Mouse (Mus musculus) testis, adult 2 months (tissue): ENCODE measurements around the gene Dpep1. TPM values are rescaled to one million over a fixed set of nuclear protein-coding genes. Genes with fewer than 3 reads are reported as not detected.

ENCODE experiments used
- H3K27ac ChIP-seq: fragments of 200-500 bp; 2 replicates; pipeline ENCODE4 v1.5.1; 2012; ENCODE audit warnings: low read depth, low read length; ENCODE audit not compliant: control insufficient read depth, insufficient read depth
- H3K27me3 ChIP-seq: fragments of 200-500 bp; 2 replicates; pipeline ENCODE4 v1.6.1; 2012; ENCODE audit warnings: mild to moderate bottlenecking, low read length, moderate library complexity; ENCODE audit not compliant: control insufficient read depth, insufficient read depth
- H3K36me3 ChIP-seq: fragments of 200-500 bp; 2 replicates; pipeline ENCODE4 v1.6.1; 2012; ENCODE audit warnings: mild to moderate bottlenecking, low read length; ENCODE audit not compliant: control insufficient read depth, insufficient read depth
- H3K4me1 ChIP-seq: fragments of 200-500 bp; 2 replicates; pipeline ENCODE4 v1.6.1; 2012; ENCODE audit warnings: low read length; ENCODE audit not compliant: control insufficient read depth, insufficient read depth
- H3K4me3 ChIP-seq: fragments of 200-500 bp; 2 replicates; pipeline ENCODE4 v1.5.1; 2012; ENCODE audit warnings: low read depth, mild to moderate bottlenecking, low read length, moderate library complexity, mixed read lengths; ENCODE audit not compliant: control insufficient read depth
- CTCF ChIP-seq: fragments of 200-500 bp; IDR thresholded peaks from 2 replicates; pipeline ENCODE4 v1.5.1; 2012; ENCODE audit warnings: low read depth, mild to moderate bottlenecking, inconsistent platforms, low read length, moderate library complexity; ENCODE audit not compliant: control insufficient read depth, insufficient read depth, insufficient replicate concordance
- POLR2A ChIP-seq: fragments of 200-500 bp; IDR thresholded peaks from 2 replicates; pipeline ENCODE4 v1.6.1; 2012; ENCODE audit warnings: low read depth, mild to moderate bottlenecking, inconsistent platforms, low read length, moderate library complexity; ENCODE audit not compliant: control insufficient read depth
- polyA plus RNA-seq: library from polyadenylated mRNA; depleted of rRNA; stranded (reverse); fragments of >200 nt; gene quantifications from 2 replicates; pipeline ENCODE4 v1.2.3, GENCODE M21; 2012; rRNA removed

Gene Dpep1
- polyA plus RNA-seq, 1 experiment: 10.5 TPM

- Histone ChIP-seq H3K27ac (no peak overlapping the region), H3K27me3 (no peaks in the 10 kb centered on the region), H3K4me1 (no peaks in the 10 kb centered on the region), H3K4me3 (no peak overlapping the region), H3K36me3 (no peaks in the 10 kb centered on the region)
- TF ChIP-seq POLR2A (no peak), CTCF (no peak)
These were observed 56.3 kb downstream of the Dpep1 start for GRCm38 (mm10) chr8:123242107-123242923.

GRCm38 (mm10) chr8:123243053-123243452 lies 57.0 kb downstream of the Dpep1 start:
- Histone ChIP-seq H3K4me1 (no peaks in the 10 kb centered on the region), H3K36me3 (no peaks in the 10 kb centered on the region)
- no peak; the same call in 1 of the 2 replicates for TF ChIP-seq CTCF
- TF ChIP-seq POLR2A: no peak

GRCm38 (mm10) chr8:123244382-123244781 lies 58.3 kb downstream of the Dpep1 start:
- no peaks in the 10 kb centered on the region for H3K27me3 ChIP-seq
- no peaks in the 10 kb centered on the region for H3K36me3 ChIP-seq
- H3K4me1 ChIP-seq: no peaks in the 10 kb centered on the region
- no peak overlapping the region for H3K27ac ChIP-seq
- TF ChIP-seq CTCF (no peak), POLR2A (no peak)
- no peak overlapping the region for H3K4me3 ChIP-seq

More at GRCm38 (mm10) chr8:123243053-123243452, 57.0 kb downstream of the Dpep1 start:
- Histone ChIP-seq H3K27ac (no peak overlapping the region), H3K4me3 (no peak overlapping the region), H3K27me3 (no peaks in the 10 kb centered on the region)

- Histone ChIP-seq H3K4me3 (no peak overlapping the region), H3K36me3 (peaks cover 2% of the 10 kb centered on the region; the same call in 1 of the 2 replicates), H3K4me1 (no peaks in the 10 kb centered on the region), H3K27ac (no peak overlapping the region), H3K27me3 (no peaks in the 10 kb centered on the region)
- no peak for TF ChIP-seq CTCF
- no peak for TF ChIP-seq POLR2A
These were observed 59.5 kb downstream of the Dpep1 start for GRCm38 (mm10) chr8:123245543-123245942.

- H3K36me3 ChIP-seq: peaks cover 2% of the 10 kb centered on the region; the same call in 1 of the 2 replicates
- no peak overlapping the region for H3K27ac ChIP-seq
- H3K4me1 ChIP-seq: no peaks in the 10 kb centered on the region
- no peak overlapping the region for H3K4me3 ChIP-seq
- H3K27me3 ChIP-seq: no peaks in the 10 kb centered on the region
- TF ChIP-seq CTCF (no peak), POLR2A (no peak)
These were observed 61.7 kb downstream of the Dpep1 start for GRCm38 (mm10) chr8:123247748-123248147.

GRCm38 (mm10) chr8:123248596-123248995 lies 62.6 kb downstream of the Dpep1 start:
- Histone ChIP-seq H3K36me3 (peaks cover 2% of the 10 kb centered on the region; the same call in 1 of the 2 replicates), H3K4me3 (no peak overlapping the region), H3K27me3 (no peaks in the 10 kb centered on the region), H3K4me1 (0 out of 2 replicates have a peak, but pooled peaks cover 2% of the 10 kb centered on the region), H3K27ac (no peak overlapping the region)
- TF ChIP-seq CTCF (no peak), POLR2A (no peak)

- H3K36me3 ChIP-seq: peaks cover 2% of the 10 kb centered on the region; the same call in 1 of the 2 replicates
These were observed 64.9 kb downstream of the Dpep1 start for GRCm38 (mm10) chr8:123250940-123251339.

More at GRCm38 (mm10) chr8:123250940-123251339, 64.9 kb downstream of the Dpep1 start:
- Histone ChIP-seq H3K27me3 (no peaks in the 10 kb centered on the region), H3K4me1 (peaks cover 9% of the 10 kb centered on the region), H3K27ac (no peak overlapping the region), H3K4me3 (no peak overlapping the region)
- TF ChIP-seq CTCF: no peak

Other genes with a start within 250 kb of the Dpep1 start
- gene Ankrd11, start 144.0 kb upstream of the Dpep1 start, polyA plus RNA-seq: 37.6 and 41.9 TPM in 2 replicates
- 101 and 124 TPM in 2 replicates for gene Spg7, start 123.3 kb upstream of the Dpep1 start, polyA plus RNA-seq
- 834 and 1,155 TPM in 2 replicates for gene Rpl13, start 83.9 kb upstream of the Dpep1 start, polyA plus RNA-seq
- 1.1 and 1.3 TPM in 2 replicates for gene Cpne7, start 68.9 kb upstream of the Dpep1 start, polyA plus RNA-seq
- gene Sult5a1, start 27.9 kb upstream of the Dpep1 start, polyA plus RNA-seq: 3.8 and 5.2 TPM in 2 replicates
- 98.1 and 98.4 TPM in 2 replicates for gene Chmp1a, start 26.5 kb downstream of the Dpep1 start, polyA plus RNA-seq
- 921 and 929 TPM in 2 replicates for gene Spata33, start 26.6 kb downstream of the Dpep1 start, polyA plus RNA-seq
- 62.0 and 65.4 TPM in 2 replicates for gene Cdk10, start 38.6 kb downstream of the Dpep1 start, polyA plus RNA-seq
- gene Spata2l, start 50.0 kb downstream of the Dpep1 start, polyA plus RNA-seq: 34.4 and 35.0 TPM in 2 replicates
- gene Zfp276, start 68.0 kb downstream of the Dpep1 start, polyA plus RNA-seq: 7.9 and 8.3 TPM in 2 replicates
- 30.0 and 34.2 TPM in 2 replicates for gene Vps9d1, start 68.1 kb downstream of the Dpep1 start, polyA plus RNA-seq
- gene Fanca, start 132.3 kb downstream of the Dpep1 start, polyA plus RNA-seq: 37.3 and 48.1 TPM in 2 replicates
- gene Spire2, start 146.5 kb downstream of the Dpep1 start, polyA plus RNA-seq: 26.0 and 27.4 TPM in 2 replicates
- 39.4 and 41.8 TPM in 2 replicates for gene Tcf25, start 187.5 kb downstream of the Dpep1 start, polyA plus RNA-seq
- gene Mc1r, start 220.9 kb downstream of the Dpep1 start, polyA plus RNA-seq: 0.02 and 0.15 TPM in 2 replicates
- 43.5 and 48.7 TPM in 2 replicates for gene Tubb3, start 225.2 kb downstream of the Dpep1 start, polyA plus RNA-seq
- gene Def8, start 237.3 kb downstream of the Dpep1 start, polyA plus RNA-seq: 3.5 and 3.7 TPM in 2 replicates